Mouse (Mus musculus): Measurements from ENCODE around the gene Sox6.

The Sox6 gene

GRCm38 (mm10) chr7:115830938-115831873 lies 207.4 kb downstream of the Sox6 start:
- DNase-seq (ENCODE audit: extremely low spot score, low spot score): no peak

DNA sequence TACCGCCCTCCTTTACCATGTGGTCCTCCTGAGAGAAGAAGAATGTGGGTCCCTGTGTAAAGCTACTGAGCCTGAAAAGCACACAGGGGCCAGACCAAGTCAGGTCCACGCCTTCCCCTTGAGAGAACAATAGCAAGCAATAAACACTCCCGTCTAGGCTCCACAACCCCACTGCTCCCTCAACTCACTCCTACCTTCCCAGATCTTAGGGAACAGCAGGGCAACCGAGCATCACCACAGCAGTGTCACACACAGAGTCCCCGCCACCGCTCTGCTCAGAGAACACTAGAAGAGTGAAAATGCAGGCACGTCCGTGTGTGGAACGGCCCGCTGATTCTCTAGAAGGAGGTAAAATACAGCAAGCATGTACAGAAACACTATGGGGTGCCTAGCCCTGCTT lies 208.2 kb downstream of the Sox6 start:
- peak; percentile 29 for DNase-seq (ENCODE audit: extremely low spot score, low spot score)

DNA sequence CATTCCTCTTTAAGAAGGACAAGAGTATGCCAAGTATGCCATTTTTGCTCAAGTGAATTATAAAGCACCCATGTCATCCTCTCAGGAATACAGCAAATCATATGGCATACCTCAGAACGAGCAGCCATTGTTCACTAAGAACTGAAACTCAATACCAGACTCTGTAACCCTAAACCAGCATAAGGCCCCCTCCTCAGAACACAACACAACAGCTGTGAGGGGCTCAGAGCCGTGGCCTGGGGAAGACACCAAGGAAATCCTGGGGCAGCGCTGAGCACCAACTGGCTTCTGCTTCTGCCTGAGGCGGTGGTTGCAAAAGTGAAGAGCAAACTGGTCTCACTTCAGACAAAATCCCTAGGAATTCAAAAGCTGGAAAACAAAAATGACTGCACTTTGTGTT lies 208.8 kb downstream of the Sox6 start:
- peak; percentile 38 for DNase-seq (ENCODE audit: extremely low spot score, low spot score)

GRCm38 (mm10) chr7:115829260-115829659 lies 209.3 kb downstream of the Sox6 start:
- no peak for DNase-seq (ENCODE audit: extremely low spot score, low spot score)

- DNase-seq (ENCODE audit: extremely low spot score, low spot score): no peak
Measured at GRCm38 (mm10) chr7:115825295-115825694, 213.3 kb downstream of the Sox6 start.

DNA sequence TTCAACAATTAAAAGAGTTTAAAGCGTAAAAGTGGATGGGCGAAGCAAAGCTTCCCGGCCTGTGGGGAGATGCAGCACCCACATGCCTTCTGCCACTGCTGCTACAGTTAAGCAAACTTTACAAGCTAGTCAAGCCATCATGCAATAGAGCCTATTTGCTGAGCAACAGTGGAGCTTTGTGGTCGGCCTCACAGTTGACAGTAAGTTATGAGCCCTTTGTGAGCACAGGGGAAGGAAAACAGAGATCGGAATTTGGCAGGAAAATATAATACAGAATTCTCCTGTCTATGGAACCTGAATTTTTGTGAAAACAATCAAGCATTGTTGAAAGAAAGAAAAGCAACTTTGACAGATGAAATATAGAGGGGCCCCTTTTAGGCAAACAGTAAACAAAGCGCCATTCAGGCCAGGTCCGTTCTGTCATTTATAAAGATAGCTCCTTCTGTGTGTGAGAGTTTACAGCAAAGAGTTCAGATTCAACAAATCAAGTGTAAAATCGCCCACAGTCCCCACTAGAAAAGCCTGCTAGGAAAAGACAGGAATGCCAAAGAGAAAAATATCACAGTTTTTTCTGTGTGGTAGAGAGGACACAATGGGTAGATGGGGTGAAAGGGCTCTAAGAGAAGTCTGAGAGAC lies 213.9 kb downstream of the Sox6 start:
- peak; percentile 38 for DNase-seq (ENCODE audit: extremely low spot score, low spot score)

GRCm38 (mm10) chr7:115819136-115819535 lies 219.5 kb downstream of the Sox6 start:
- DNase-seq (ENCODE audit: extremely low spot score, low spot score): no peak

DNA sequence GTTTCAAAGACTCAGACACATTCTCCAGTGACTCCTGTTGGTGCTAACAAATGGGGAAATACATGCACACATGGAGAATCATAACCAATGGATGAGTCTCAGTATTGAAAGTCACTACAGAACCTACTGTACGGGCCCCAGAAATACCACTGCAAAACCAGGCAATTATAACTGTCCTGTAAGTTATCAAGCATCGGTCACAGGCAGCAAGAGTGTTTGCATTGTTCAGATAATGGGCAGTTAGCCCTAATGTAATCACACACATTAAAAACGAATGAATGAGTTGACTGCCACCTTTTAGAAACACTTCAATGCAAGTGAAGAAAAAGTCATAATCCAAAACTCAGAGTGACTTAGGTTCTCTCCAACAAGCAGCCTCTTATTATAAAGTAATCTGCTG lies 235.3 kb downstream of the Sox6 start:
- no peak for DNase-seq (ENCODE audit: extremely low spot score, low spot score)

- DNase-seq (ENCODE audit: extremely low spot score, low spot score): no peak
Measured at GRCm38 (mm10) chr7:115794139-115794858, 244.3 kb downstream of the Sox6 start.

DNA sequence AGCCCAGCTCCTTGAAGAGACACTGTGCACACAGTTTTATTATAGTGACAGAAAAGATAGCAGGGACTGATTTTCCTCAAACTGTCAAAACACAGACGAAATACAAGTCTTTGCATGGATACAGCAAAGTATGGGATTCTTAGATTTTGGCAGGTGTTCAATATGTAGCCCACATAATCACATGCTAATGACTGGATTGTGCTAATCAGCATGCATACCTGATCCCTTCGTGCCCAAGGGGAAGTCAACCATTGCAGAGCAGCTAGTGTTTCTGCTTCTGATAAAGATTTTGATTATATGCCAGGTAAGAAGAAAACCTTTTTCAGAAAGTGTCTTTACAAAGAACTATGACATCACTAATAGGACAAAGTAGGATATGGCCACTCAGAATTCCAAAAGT lies 245.8 kb downstream of the Sox6 start:
- no peak for DNase-seq (ENCODE audit: extremely low spot score, low spot score)

GRCm38 (mm10) chr7:115789116-115789823 lies 249.3 kb downstream of the Sox6 start:
- DNase-seq (ENCODE audit: extremely low spot score, low spot score): no peak

DNA sequence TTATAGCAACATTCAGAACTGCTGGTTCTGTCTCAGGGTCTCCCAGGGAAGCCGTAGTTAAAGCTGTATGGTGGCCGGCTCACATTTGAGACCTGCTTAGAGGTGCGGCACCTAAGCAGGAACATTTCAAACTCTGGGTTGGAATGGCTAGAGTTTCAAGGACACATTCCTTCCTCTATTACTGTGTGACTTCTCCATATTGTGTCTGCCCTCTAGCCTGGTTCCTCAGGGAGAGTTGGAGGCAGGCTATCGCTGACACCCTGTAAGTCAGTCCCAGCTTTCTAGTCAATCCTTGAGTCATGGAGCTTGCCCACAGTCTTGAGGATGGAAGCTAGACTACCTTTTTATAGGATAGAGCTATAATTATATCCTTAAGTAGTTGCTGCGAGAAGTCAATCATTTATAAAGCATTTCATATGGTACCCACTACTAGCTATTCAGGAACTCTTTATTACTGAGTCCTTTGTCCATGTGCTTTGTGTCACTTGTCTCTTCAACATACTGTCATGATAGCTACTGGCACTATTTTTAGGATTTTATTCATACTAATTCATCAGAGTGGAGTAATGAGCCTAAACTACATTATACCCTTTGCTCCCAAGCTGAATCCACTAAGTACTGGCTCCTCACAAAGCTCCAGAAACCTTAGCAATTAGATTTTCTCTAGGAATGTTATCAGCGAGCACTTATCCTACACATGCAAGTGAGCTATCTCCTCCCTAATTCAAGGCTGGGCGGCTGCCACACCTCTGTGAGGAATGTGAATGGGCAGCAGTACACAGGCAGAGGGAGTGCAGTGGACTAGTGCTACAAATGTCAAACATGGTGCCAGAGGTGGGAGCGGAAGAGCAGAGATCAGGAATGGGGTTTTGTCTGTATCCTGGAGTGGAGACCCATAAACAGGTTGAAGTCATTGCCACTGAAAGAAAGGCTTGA lies 254.3 kb downstream of the Sox6 start:
- DNase-seq (ENCODE audit: extremely low spot score, low spot score): no peak

GRCm38 (mm10) chr7:115780148-115780547 lies 258.4 kb downstream of the Sox6 start:
- no peak for DNase-seq (ENCODE audit: extremely low spot score, low spot score)

GRCm38 (mm10) chr7:115779544-115779943 lies 259.1 kb downstream of the Sox6 start:
- DNase-seq (ENCODE audit: extremely low spot score, low spot score): no peak

DNA sequence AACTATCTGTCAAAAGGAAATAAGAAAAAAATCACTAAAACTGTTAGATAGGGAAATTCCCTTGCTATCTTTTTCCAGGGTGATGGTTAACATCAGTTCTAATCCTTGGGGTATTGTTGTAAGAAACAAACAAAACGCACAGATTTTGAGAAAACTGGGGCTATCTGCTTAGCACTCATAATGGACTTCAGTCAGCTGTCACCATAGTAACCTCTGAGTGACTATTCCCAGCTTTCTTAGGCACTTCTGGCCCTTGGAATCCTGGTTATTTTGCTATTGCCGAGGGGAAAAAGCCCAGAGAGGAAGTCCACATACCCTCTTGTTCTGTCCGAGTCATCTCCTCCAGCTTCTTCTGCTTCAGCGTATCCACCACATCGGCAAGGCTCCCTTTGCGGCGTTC lies 261.9 kb downstream of the Sox6 start:
- no peak for DNase-seq (ENCODE audit: extremely low spot score, low spot score)

GRCm38 (mm10) chr7:115776324-115776723 lies 262.3 kb downstream of the Sox6 start:
- no peak for DNase-seq (ENCODE audit: extremely low spot score, low spot score)

GRCm38 (mm10) chr7:115766316-115766715 lies 272.3 kb downstream of the Sox6 start:
- no peak for DNase-seq (ENCODE audit: extremely low spot score, low spot score)

DNA sequence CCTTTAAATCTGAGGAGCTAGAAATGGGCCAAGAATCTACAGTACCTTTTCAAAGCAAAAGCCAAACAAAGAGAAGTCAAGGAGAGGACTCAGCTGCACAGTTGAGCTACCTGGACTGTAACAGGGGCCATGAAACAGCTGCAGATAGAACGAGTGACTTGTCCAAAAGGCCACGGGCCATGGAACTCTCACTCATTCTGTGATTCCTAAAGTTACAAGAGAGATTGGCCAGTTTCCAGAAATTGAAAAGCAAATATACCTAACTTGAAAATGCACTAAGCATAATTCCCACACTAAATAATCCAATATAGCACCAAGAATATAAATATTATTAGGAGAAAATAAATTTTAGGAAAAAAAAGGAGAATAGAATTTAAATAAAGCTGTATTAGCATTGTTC lies 274.7 kb downstream of the Sox6 start:
- DNase-seq (ENCODE audit: extremely low spot score, low spot score): no peak

GRCm38 (mm10) chr7:115758172-115758571 lies 280.4 kb downstream of the Sox6 start:
- DNase-seq (ENCODE audit: extremely low spot score, low spot score): no peak

DNA sequence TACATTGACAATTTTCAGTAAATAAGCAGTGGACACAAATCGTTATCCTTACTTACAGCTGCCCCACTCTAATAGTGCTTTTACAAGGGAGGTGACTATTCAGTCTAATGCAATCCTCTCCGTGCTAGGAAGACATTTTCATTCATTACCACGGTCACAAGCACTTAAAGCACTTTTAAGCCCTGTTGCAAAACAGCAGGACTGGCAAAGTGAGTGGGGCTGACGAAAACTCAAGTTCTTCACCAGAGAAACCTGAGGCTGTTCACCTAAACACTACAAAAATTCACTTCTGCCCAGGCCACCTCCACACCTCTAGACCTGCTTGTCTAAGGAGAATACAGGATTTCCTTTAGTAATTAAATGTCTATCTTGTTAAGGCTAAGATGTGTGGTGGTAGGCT lies 283.3 kb downstream of the Sox6 start:
- no peak for DNase-seq (ENCODE audit: extremely low spot score, low spot score)
